Mouse (Mus musculus) limb, embryonic 14.5 days (tissue): ENCODE data around the gene Duxbl3. TPM values are rescaled to one million over a fixed set of nuclear protein-coding genes. Genes with fewer than 3 reads are reported as not detected.

Experiments used
- ATAC-seq: fragments of 200-750 bp; cut with Nextera tagmentation; 2 replicates; pipeline ENCODE4 v1.8.0; 2017; ENCODE audit warnings: low read depth, moderate number of reproducible peaks, moderate TSS enrichment; ENCODE audit not compliant: low FRiP score
- DNase-seq: peaks from one replicate; pipeline ENCODE4 v3.0.0-alpha.2; 2015; ENCODE audit warnings: low spot score
- H3K27ac ChIP-seq: fragments of 300-500 bp; sonication (generic); replicated peaks from 2 replicates; pipeline ENCODE4 v1.5.1; 2014; ENCODE audit warnings: low read depth, mild to moderate bottlenecking, low read length, moderate library complexity, mixed read lengths
- H3K27me3 ChIP-seq: fragments of 300-500 bp; sonication (generic); 2 replicates; pipeline ENCODE4 v1.6.1; 2014; ENCODE audit warnings: low read length, mixed read lengths; ENCODE audit not compliant: control insufficient read depth, insufficient read depth
- H3K36me3 ChIP-seq: fragments of 300-500 bp; sonication (generic); 2 replicates; pipeline ENCODE4 v1.6.1; 2014; ENCODE audit warnings: mild to moderate bottlenecking, low read length, moderate library complexity, mixed read lengths; ENCODE audit not compliant: control insufficient read depth, insufficient read depth
- H3K4me1 ChIP-seq: fragments of 300-500 bp; sonication (generic); 2 replicates; pipeline ENCODE4 v1.6.1; 2014; ENCODE audit warnings: antibody characterized with exemption, low read length, mixed read lengths; ENCODE audit not compliant: control insufficient read depth, insufficient read depth
- H3K4me2 ChIP-seq: fragments of 300-500 bp; sonication (generic); replicated peaks from 2 replicates; pipeline ENCODE4 v1.6.1; 2014; ENCODE audit warnings: low read depth, mild to moderate bottlenecking, low read length, moderate library complexity; ENCODE audit not compliant: severe bottlenecking
- H3K4me3 ChIP-seq: fragments of 300-500 bp; sonication (generic); replicated peaks from 2 replicates; pipeline ENCODE4 v1.5.1; 2014; ENCODE audit warnings: low read length
- H3K9ac ChIP-seq: fragments of 300-500 bp; sonication (generic); 2 replicates; pipeline ENCODE4 v1.6.1; 2014; ENCODE audit warnings: mild to moderate bottlenecking, low read depth, low read length, moderate library complexity; ENCODE audit not compliant: severe bottlenecking
- H3K9me3 ChIP-seq: fragments of 300-500 bp; sonication (generic); 2 replicates; pipeline ENCODE4 v1.6.1; 2016; ENCODE audit warnings: low read length; ENCODE audit not compliant: control insufficient read depth
- POLR2A ChIP-seq: fragments of 200-500 bp; IDR thresholded peaks from 2 replicates; pipeline ENCODE4 v1.8.0; 2012; ENCODE audit warnings: inconsistent platforms, mild to moderate bottlenecking, moderate library complexity, borderline replicate concordance; ENCODE audit not compliant: insufficient read depth, insufficient read length; ENCODE audit errors: extremely low read depth
- WGBS: fragments of 180-500 bp; shearing (Covaris S2); extraction: QIAGEN DNeasy Blood & Tissue Kit; methylation state at CpG from one replicate; pipeline ENCODE4 v1.1.7; 2014; 5-methylcytosine and 5-hydroxymethylcytosine counted together
- polyA plus RNA-seq, 2 experiments: library from polyadenylated mRNA; depleted of rRNA in 1 of 2; stranded (reverse) in 1 of 2; unstranded in 1 of 2; fragments of >200 nt; fragmentation: Nextera tagmentation in 1 of 2; extraction: Ambion mirVana in 1 of 2; gene quantifications; 2 replicates each; pipeline versions ENCODE4 v1.2.1 to v1.2.3; 2012 to 2014

Duxbl3 gene
- polyA plus RNA-seq, 2 experiments: 0.47 to 4.9 TPM

DNA sequence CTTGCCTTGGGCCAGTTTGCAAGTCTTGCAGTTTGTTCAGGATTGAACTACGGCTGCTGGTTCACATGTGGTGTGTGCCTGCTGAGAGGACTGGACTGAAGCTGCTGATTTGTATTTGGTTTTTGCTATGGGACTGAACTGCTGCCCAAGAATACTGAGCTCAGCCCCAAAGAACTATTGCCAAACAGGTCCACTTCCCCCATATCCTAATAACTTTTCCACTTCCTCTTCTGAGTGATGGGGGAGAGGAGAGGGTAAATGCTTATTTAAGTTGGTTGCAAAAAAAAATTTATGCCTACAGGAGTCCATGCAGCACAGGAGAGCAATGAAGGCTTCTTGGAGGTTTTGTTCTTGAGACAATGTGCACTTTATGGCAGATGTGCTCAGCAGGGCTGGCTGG is 51.7 kb downstream of the Duxbl3 start:
- Histone ChIP-seq H3K27me3 (no peaks in the 10 kb centered on the region), H3K4me1 (no peaks in the 10 kb centered on the region), H3K4me3 (no peak overlapping the region), H3K36me3 (no peaks in the 10 kb centered on the region), H3K27ac (no peak overlapping the region), H3K9ac (no peak overlapping the region), H3K4me2 (no peak overlapping the region), H3K9me3 (no peaks in the 10 kb centered on the region)
- WGBS: 79% methylated on average over 1 of the region's 1 CpGs
- DNase-seq (no peak), ATAC-seq (no peak)
- TF ChIP-seq POLR2A: no peak

GRCm38 (mm10) chr14:26316246-26316730 is 58.5 kb downstream of the Duxbl3 start:
- Histone ChIP-seq H3K27ac (no peak overlapping the region), H3K9me3 (no peaks in the 10 kb centered on the region), H3K9ac (no peak overlapping the region), H3K4me2 (no peak overlapping the region), H3K4me3 (no peak overlapping the region), H3K4me1 (no peaks in the 10 kb centered on the region), H3K27me3 (no peaks in the 10 kb centered on the region), H3K36me3 (no peaks in the 10 kb centered on the region)
- ATAC-seq (no peak), DNase-seq (no peak)
- WGBS: 74% methylated on average over 3 of the region's 3 CpGs
- TF ChIP-seq POLR2A: no peak

Other genes starting within 250 kb of the Duxbl3 start
- 26.5 and 29.0 TPM in 2 replicates for gene Gm9780, start 215.3 kb upstream of the Duxbl3 start, polyA plus RNA-seq (2012; rRNA removed)
- gene Gm9780, start 215.3 kb upstream of the Duxbl3 start, polyA plus RNA-seq (2014; fragmentation: Nextera tagmentation; extraction: Ambion mirVana): 42.6 and 49.9 TPM in 2 replicates
- 6.0 and 8.4 TPM in 2 replicates for gene Tmem254c, start 190.6 kb upstream of the Duxbl3 start, polyA plus RNA-seq (2012; rRNA removed)
- gene Tmem254c, start 190.6 kb upstream of the Duxbl3 start, polyA plus RNA-seq (2014; fragmentation: Nextera tagmentation; extraction: Ambion mirVana): 47.7 and 56.8 TPM in 2 replicates
- gene Cphx2, start 176.4 kb upstream of the Duxbl3 start, polyA plus RNA-seq (2012; rRNA removed): not detected in 2 replicates
- gene Cphx2, start 176.4 kb upstream of the Duxbl3 start, polyA plus RNA-seq (2014; fragmentation: Nextera tagmentation; extraction: Ambion mirVana): not detected in 2 replicates
- not detected in 2 replicates for gene Cphx3, start 175.7 kb upstream of the Duxbl3 start, polyA plus RNA-seq (2012; rRNA removed)
- not detected in 2 replicates for gene Cphx3, start 175.7 kb upstream of the Duxbl3 start, polyA plus RNA-seq (2014; fragmentation: Nextera tagmentation; extraction: Ambion mirVana)
- gene Duxbl2, start 139.6 kb upstream of the Duxbl3 start, polyA plus RNA-seq (2012; rRNA removed): not detected in 2 replicates
- gene Duxbl2, start 139.6 kb upstream of the Duxbl3 start, polyA plus RNA-seq (2014; fragmentation: Nextera tagmentation; extraction: Ambion mirVana): 0.21 and 3.2 TPM in 2 replicates
- 17.3 and 19.9 TPM in 2 replicates for gene Plac9b, start 75.5 kb upstream of the Duxbl3 start, polyA plus RNA-seq (2012; rRNA removed)
- gene Plac9b, start 75.5 kb upstream of the Duxbl3 start, polyA plus RNA-seq (2014; fragmentation: Nextera tagmentation; extraction: Ambion mirVana): 34.6 and 40.5 TPM in 2 replicates
- gene Tmem254b, start 50.9 kb upstream of the Duxbl3 start, polyA plus RNA-seq (2012; rRNA removed): 23.1 and 25.0 TPM in 2 replicates
- gene Tmem254b, start 50.9 kb upstream of the Duxbl3 start, polyA plus RNA-seq (2014; fragmentation: Nextera tagmentation; extraction: Ambion mirVana): 29.7 and 32.1 TPM in 2 replicates